Mouse (Mus musculus): ENCODE data around the gene Slc45a1. TPM values are rescaled to one million over a fixed set of nuclear protein-coding genes. Genes with fewer than 3 reads are reported as not detected.
"Not testable (repeated sequence)": the region's sequence is repeated elsewhere in the genome, so short reads cannot be mapped to it uniquely, and the experiment has no call there.

Slc45a1 gene
- polyA plus RNA-seq, 1 experiment = not detected

DNA sequence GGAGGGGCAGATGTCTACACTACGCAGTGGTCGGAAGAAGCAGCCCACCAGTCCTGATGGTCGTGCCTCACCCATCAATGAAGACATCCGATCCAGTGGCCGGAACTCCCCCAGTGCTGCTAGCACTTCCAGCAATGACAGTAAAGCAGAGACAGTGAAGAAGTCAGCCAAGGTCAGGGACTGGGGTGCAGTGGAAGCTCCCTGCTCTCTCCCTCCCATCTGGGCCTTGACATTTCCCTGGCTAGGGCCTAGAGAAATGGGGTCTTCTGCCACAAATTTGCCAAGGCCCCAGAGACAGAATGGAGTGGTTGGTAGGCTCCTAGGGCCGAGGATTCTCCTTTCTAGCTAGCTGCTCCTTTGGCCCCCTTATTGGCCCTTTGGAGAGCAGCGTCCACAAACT, 38.3 kb downstream of the Slc45a1 start:
- H3K27me3 ChIP-seq (replicated peaks) = no peaks in the 10 kb centered on the region
- H3K9me3 ChIP-seq = no peaks in the 10 kb centered on the region
- H3K4me3 ChIP-seq (replicated peaks) = no peak overlapping the region
- peaks cover 17% of the 10 kb centered on the region for H3K4me1 ChIP-seq
- H3K36me3 ChIP-seq (replicated peaks; ENCODE audit: low read length) = peaks cover 96% of the 10 kb centered on the region
- TF ChIP-seq FLI1 (IDR thresholded peaks at IDR 0.05; ENCODE audit: low read length) (no peak), GATA1 (IDR thresholded peaks at IDR 0.05; ENCODE audit: borderline replicate concordance, low read length) (no peak)

DNA sequence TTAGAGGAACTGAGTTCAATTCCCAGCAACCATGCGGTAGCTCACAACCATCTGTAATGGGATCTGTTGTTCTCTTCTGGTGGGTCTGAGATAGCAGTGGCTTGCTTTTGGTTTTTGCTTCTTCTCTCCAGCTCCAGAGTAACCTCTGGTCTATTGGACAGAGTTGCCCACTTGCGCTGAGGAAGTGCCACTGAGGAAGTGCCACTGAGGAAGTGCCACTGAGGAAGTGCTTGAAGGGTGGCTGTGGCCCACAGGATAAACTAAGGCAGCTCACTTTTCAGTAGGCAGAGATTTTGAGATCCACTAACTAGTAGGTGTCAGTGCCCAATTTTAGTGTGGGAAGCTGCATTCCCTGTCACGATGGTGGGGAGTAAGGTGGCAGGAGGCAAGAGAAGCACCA, 43.3 kb downstream of the Slc45a1 start:
- H3K9me3 ChIP-seq = no peaks in the 10 kb centered on the region
- H3K4me1 ChIP-seq = peaks cover 29% of the 10 kb centered on the region
- TF ChIP-seq GATA1 (IDR thresholded peaks at IDR 0.05; ENCODE audit: borderline replicate concordance, low read length) (no peak), FLI1 (IDR thresholded peaks at IDR 0.05; ENCODE audit: low read length) (no peak)
- peaks cover 59% of the 10 kb centered on the region for H3K36me3 ChIP-seq (replicated peaks; ENCODE audit: low read length)
- H3K27me3 ChIP-seq (replicated peaks) = no peaks in the 10 kb centered on the region
- H3K4me3 ChIP-seq (replicated peaks) = no peak overlapping the region

DNA sequence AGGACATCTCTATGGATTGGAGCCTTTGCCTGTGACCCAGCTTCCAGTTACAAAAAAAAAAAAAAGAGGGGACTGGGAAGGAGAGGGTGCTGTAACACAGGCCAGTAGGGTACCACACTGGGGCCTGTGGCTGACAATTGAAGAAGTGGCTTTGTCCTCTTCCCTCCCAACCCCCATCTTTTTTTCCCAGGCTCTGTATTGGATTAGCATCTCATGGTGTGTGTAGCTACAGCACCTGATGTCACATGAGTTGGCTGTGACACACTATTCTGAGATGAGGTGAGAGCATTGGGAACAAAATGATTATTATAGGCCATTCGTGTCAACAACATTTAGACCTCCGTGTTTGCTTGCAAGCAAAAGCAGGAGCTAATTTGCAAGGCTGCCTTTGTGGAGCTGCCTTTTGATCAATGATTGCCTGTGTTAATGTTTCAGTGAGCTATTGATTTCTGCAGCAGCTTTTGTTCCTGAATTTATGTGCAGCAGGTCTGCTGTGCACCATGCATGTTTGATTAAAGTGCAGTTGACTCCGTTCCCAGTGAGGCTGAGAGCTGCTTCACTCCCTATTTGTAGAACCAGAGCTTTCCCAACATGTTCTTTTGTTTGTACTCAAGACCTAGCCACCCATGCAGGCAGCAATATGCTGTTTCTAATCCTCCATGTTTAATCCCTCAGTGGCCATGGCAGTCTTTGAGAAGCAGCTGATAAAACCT, 45.4 kb downstream of the Slc45a1 start:
- no peak overlapping the region for H3K4me3 ChIP-seq (replicated peaks)
- peaks cover 26% of the 10 kb centered on the region for H3K4me1 ChIP-seq
- H3K36me3 ChIP-seq (replicated peaks; ENCODE audit: low read length) = peaks cover 41% of the 10 kb centered on the region
- H3K9me3 ChIP-seq = no peaks in the 10 kb centered on the region
- no peak for TF ChIP-seq FLI1 (IDR thresholded peaks at IDR 0.05; ENCODE audit: low read length)
- no peak for TF ChIP-seq GATA1 (IDR thresholded peaks at IDR 0.05; ENCODE audit: borderline replicate concordance, low read length)
- H3K27me3 ChIP-seq (replicated peaks) = no peaks in the 10 kb centered on the region

DNA sequence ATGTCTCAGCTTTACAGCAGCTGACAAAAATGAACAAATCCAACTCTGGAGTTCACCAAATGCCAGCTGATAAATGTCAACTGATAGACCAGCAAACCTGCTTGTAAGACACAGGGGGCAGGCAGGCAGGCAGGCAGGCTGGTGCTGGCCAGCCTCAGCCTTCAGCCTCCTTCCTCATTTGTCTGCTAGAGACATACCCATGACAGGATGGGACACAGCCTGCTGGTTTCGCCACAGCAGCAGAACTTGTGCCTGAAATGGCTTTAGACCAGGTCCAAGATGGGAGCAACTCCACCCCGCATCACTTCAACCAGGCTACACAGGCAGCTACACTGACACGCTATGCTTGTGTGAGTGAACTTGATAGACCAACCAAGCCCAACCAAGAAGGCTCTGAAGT, 46.2 kb downstream of the Slc45a1 start:
- Histone ChIP-seq H3K36me3 (replicated peaks; ENCODE audit: low read length) (peaks cover 34% of the 10 kb centered on the region), H3K4me1 (peaks cover 24% of the 10 kb centered on the region), H3K27me3 (replicated peaks) (no peaks in the 10 kb centered on the region), H3K9me3 (no peaks in the 10 kb centered on the region), H3K4me3 (replicated peaks) (no peak overlapping the region)
- TF ChIP-seq GATA1 (IDR thresholded peaks at IDR 0.05; ENCODE audit: borderline replicate concordance, low read length) (no peak), FLI1 (IDR thresholded peaks at IDR 0.05; ENCODE audit: low read length) (no peak)

- H3K4me3 ChIP-seq (replicated peaks) = no peak overlapping the region
- TF ChIP-seq GATA1 (IDR thresholded peaks at IDR 0.05; ENCODE audit: borderline replicate concordance, low read length) (no peak), FLI1 (IDR thresholded peaks at IDR 0.05; ENCODE audit: low read length) (no peak)
- peaks cover 25% of the 10 kb centered on the region for H3K36me3 ChIP-seq (replicated peaks; ENCODE audit: low read length)
- H3K9me3 ChIP-seq = no peaks in the 10 kb centered on the region
- H3K4me1 ChIP-seq = peaks cover 20% of the 10 kb centered on the region
- no peaks in the 10 kb centered on the region for H3K27me3 ChIP-seq (replicated peaks)
These were observed 48.5 kb downstream of the Slc45a1 start for GRCm38 (mm10) chr4:150603366-150604061.

DNA sequence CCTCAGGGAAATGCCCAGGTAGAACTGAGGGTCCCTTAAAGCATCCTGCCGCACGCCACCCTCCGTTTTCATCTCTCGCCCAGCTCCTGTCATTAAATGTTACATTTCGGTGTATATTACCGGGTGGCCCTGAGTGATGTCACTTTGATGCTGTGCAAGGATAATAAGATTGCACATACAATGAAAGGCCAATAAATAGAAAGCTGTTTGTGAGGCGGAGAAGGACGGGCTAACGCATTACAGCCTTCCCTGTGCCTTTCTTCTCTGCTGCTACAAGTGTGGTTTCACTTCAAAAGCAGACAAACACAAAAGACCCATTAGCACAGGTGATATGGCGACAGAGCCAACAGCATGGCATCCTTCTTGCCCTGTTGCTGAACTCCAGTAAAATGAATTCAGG, 50.5 kb downstream of the Slc45a1 start:
- peaks cover 25% of the 10 kb centered on the region for H3K36me3 ChIP-seq (replicated peaks; ENCODE audit: low read length)

DNA sequence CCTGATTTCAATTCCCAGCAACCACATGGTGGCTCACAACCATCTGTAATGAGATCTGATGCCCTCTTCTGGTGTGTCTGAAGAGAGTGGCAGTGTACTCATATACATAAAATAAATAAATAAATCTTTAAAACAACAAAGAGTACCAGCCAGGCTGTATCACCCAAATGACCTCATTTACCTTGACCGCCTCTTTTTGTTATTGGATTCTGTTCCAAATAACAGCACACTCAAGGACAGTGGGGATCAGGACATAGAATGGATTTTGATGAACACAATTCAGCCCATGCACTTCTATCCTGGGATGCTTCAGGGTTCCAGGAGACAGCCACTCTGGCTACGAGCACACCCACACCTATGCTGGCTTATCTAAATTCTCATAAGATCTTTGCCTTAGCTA, 51.5 kb downstream of the Slc45a1 start:
- H3K9me3 ChIP-seq = not testable (repeated sequence)
- Histone ChIP-seq H3K4me1 (peaks cover 36% of the 10 kb centered on the region), H3K36me3 (replicated peaks; ENCODE audit: low read length) (peaks cover 29% of the 10 kb centered on the region)

More for the DNA sequence above, 50.5 kb downstream of the Slc45a1 start:
- Histone ChIP-seq H3K27me3 (replicated peaks) (no peaks in the 10 kb centered on the region), H3K9me3 (no peaks in the 10 kb centered on the region), H3K4me1 (peaks cover 33% of the 10 kb centered on the region), H3K4me3 (replicated peaks) (no peak overlapping the region)
- TF ChIP-seq FLI1 (IDR thresholded peaks at IDR 0.05; ENCODE audit: low read length) = no peak

DNA sequence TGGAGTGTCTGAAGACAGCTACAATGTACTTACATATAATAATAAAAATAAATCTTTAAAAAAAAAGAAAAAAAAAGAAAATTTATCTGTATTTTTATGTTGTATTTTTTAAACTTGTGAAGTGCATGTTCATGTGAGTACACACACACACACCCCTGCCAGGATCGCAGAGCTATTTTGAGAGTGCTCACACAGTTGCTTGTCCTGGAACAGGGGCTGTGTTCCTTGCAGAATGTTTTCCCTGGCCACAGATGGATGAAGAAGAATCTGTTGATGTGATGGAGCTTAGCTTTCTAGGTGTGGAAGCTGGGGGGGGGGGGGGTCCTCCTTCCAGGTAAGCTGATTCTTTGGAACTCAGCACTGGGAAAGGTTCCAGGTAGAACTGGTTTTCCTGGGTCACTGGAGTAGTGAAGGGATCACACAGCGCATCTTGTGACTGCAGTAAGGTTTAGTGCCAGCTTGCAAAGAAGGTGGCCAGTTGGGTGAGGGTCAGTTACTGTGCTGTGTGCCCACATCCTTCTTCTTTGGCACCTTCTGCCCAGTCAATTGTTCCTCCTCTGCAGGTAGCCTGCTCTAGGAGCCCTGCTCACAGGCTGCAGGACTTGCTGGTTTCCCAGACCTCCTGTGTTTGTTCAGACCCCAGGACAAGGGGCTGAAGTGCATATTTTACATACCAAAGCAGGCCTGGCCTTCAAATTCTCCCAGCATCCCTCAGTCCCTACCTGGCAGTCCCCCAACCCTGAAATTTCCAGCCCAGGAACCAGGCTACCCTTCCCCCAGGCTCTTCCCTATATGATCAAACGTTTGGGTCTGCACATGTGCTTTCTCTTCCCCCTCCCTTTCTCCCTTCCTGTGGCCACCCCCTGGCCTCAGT, 52.6 kb downstream of the Slc45a1 start:
- TF ChIP-seq GATA1 (IDR thresholded peaks at IDR 0.05; ENCODE audit: borderline replicate concordance, low read length) (no peak), FLI1 (IDR thresholded peaks at IDR 0.05; ENCODE audit: low read length) (no peak)
- Histone ChIP-seq H3K9me3 (no peaks in the 10 kb centered on the region), H3K4me1 (peaks cover 36% of the 10 kb centered on the region), H3K27me3 (replicated peaks) (no peaks in the 10 kb centered on the region), H3K36me3 (replicated peaks; ENCODE audit: low read length) (peaks cover 26% of the 10 kb centered on the region), H3K4me3 (replicated peaks) (no peak overlapping the region)

More for the DNA sequence above, 51.5 kb downstream of the Slc45a1 start:
- not testable (repeated sequence) for H3K27me3 ChIP-seq (replicated peaks); H3K4me3 ChIP-seq (replicated peaks)

GRCm38 (mm10) chr4:150598686-150599085, 53.3 kb downstream of the Slc45a1 start:
- no peak for TF ChIP-seq FLI1 (IDR thresholded peaks at IDR 0.05; ENCODE audit: low read length)
- no peak for TF ChIP-seq GATA1 (IDR thresholded peaks at IDR 0.05; ENCODE audit: borderline replicate concordance, low read length)
- peaks cover 26% of the 10 kb centered on the region for H3K36me3 ChIP-seq (replicated peaks; ENCODE audit: low read length)
- H3K27me3 ChIP-seq (replicated peaks) = no peaks in the 10 kb centered on the region
- no peak overlapping the region for H3K4me3 ChIP-seq (replicated peaks)
- no peaks in the 10 kb centered on the region for H3K9me3 ChIP-seq
- H3K4me1 ChIP-seq = peaks cover 42% of the 10 kb centered on the region

GRCm38 (mm10) chr4:150595991-150596390, 56.0 kb downstream of the Slc45a1 start:
- Histone ChIP-seq H3K4me3 (replicated peaks) (no peak overlapping the region), H3K27me3 (replicated peaks) (no peaks in the 10 kb centered on the region), H3K36me3 (replicated peaks; ENCODE audit: low read length) (peaks cover 23% of the 10 kb centered on the region), H3K9me3 (no peaks in the 10 kb centered on the region), H3K4me1 (peaks cover 69% of the 10 kb centered on the region)
- no peak for TF ChIP-seq GATA1 (IDR thresholded peaks at IDR 0.05; ENCODE audit: borderline replicate concordance, low read length)
- TF ChIP-seq FLI1 (IDR thresholded peaks at IDR 0.05; ENCODE audit: low read length) = no peak

Data from megakaryocyte, embryonic 14.5 days (primary cell).